Mouse (Mus musculus): ENCODE data around the gene Castor1. TPM values are rescaled to one million over a fixed set of nuclear protein-coding genes. Genes with fewer than 3 reads are reported as not detected.

The Castor1 gene
- total and polyA plus RNA-seq, 3 experiments = 4.5 to 8.4 (median 8.2) TPM

DNA sequence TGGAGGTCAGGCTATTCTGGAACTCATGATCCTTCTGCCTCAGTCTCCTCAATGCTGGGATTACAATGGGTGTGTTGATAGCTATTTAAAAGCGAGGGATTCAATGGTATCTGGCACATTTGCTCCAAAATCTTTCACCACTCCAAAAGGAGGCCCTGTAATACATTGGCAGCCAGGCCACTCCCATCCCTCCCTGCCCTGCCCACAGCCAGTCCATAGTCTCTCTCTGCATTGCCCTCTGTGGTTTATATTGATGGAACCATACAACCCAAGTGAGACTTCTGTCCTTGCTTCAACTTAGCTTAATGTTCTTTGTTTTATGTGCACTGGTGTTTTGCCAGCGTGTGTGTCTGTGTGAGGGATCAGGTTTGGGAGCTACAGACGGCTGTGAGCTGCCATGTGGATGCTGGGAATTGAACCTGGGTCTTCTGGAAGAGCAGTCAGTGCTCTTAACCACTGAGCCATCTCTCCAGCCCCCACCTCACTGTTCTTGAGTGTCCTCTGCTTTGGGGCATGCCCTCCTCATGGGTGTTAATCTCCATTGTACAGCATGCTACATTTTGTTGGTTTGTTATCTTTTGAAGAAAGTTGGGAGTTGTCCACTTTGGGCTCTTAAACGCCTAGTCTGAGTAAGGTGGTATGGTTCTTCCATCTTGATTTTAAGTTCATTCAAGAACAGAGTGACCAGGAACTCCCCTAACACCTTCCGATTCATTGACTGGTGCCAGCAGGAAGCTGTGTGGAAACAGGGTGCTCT lies 8.7 kb downstream of the Castor1 start:
- Histone ChIP-seq H3K4me3 (ENCODE audit: low read depth, low read length) (no peak overlapping the region; the same call in 1 of the 2 replicates), H3K27me3 (ENCODE audit: insufficient read depth, low read length) (no peaks in the 10 kb centered on the region), H3K36me3 (replicated peaks) (peaks cover 57% of the 10 kb centered on the region), H3K4me1 (ENCODE audit: insufficient read depth, low read depth, low read length) (peaks cover 87% of the 10 kb centered on the region), H3K9me3 (replicated peaks) (no peaks in the 10 kb centered on the region)
- DNase-seq (ENCODE audit: low spot score) (no peak), ATAC-seq (ENCODE audit: extremely low read depth, insufficient number of reproducible peaks, low FRiP score, poor library complexity, severe bottlenecking) (no peak)
- TF ChIP-seq GATA2 (IDR thresholded peaks at IDR 0.05; ENCODE audit: borderline replicate concordance, low read depth, low read length) (no peak), POLR2AphosphoS5 (IDR thresholded peaks at IDR 0.05; ENCODE audit: insufficient replicate concordance, low read depth, low read length) (no peak), CTCF (IDR thresholded peaks at IDR 0.05; ENCODE audit: low read depth, low read length) (no peak), GATA1 (IDR thresholded peaks at IDR 0.05; ENCODE audit: borderline replicate concordance, low read length) (no peak), TAL1 (conservative IDR thresholded peaks at IDR 0.05; ENCODE audit: low read depth, low read length) (no peak)

DNA sequence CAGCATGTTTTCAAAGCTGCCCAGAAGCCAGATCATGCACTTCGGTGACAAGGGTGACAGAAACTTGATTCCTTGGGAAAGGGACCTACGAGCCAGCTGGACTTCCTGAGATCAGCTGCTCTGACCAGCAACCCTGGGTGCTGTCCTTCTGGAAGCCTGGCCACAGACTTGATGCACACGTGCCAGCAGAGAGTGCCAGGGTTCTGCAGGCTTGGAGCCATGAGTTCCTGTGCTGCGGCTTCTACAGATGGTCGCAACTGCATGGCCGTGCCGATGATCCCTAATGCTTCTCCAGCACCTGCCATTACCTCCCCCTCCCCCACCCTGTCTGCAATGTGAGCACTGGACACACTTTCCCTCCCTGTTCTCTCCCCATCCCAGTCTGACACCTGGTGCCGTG lies 10.4 kb downstream of the Castor1 start:
- H3K4me3 ChIP-seq (ENCODE audit: low read depth, low read length) = peak overlapping the region; percentile 38; the same call in 1 of the 2 replicates
- no peaks in the 10 kb centered on the region for H3K27me3 ChIP-seq (ENCODE audit: insufficient read depth, low read length)
- DNase-seq (ENCODE audit: low spot score) (no peak), ATAC-seq (ENCODE audit: extremely low read depth, insufficient number of reproducible peaks, low FRiP score, poor library complexity, severe bottlenecking) (no peak)
- H3K4me1 ChIP-seq (ENCODE audit: insufficient read depth, low read depth, low read length) = peaks cover 84% of the 10 kb centered on the region
- H3K36me3 ChIP-seq (replicated peaks) = peaks cover 71% of the 10 kb centered on the region
- TF ChIP-seq POLR2AphosphoS5 (IDR thresholded peaks at IDR 0.05; ENCODE audit: insufficient replicate concordance, low read depth, low read length) = no peak
- TF ChIP-seq GATA2 (IDR thresholded peaks at IDR 0.05; ENCODE audit: borderline replicate concordance, low read depth, low read length) = no peak
- TF ChIP-seq GATA1 (IDR thresholded peaks at IDR 0.05; ENCODE audit: borderline replicate concordance, low read length) = no peak
- no peak for TF ChIP-seq TAL1 (conservative IDR thresholded peaks at IDR 0.05; ENCODE audit: low read depth, low read length)
- no peak for TF ChIP-seq CTCF (IDR thresholded peaks at IDR 0.05; ENCODE audit: low read depth, low read length)
- no peaks in the 10 kb centered on the region for H3K9me3 ChIP-seq (replicated peaks)

DNA sequence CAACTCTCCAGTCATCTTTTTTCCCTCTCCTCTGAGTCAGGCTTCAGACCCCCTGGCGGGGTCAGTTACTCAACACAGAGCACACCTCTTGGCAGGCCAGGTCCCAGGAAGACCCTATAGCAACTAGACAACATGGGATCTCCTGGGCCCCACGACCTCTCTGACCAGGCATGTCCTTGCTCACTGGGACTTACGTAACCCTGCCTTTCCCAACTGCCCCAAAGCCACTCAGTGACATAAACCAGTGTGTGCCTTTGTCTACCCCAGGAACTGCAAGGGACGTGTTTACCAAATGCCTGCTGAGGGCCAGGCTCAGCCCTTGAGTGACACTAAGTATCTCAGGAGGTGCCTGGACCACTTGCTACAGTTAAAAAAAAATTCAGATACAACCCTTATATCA lies 11.8 kb downstream of the Castor1 start:
- H3K9me3 ChIP-seq (replicated peaks) = no peaks in the 10 kb centered on the region
- H3K4me3 ChIP-seq (ENCODE audit: low read depth, low read length) = no peak overlapping the region
- TF ChIP-seq CTCF (IDR thresholded peaks at IDR 0.05; ENCODE audit: low read depth, low read length) (no peak), POLR2AphosphoS5 (IDR thresholded peaks at IDR 0.05; ENCODE audit: insufficient replicate concordance, low read depth, low read length) (no peak), TAL1 (conservative IDR thresholded peaks at IDR 0.05; ENCODE audit: low read depth, low read length) (no peak), GATA2 (IDR thresholded peaks at IDR 0.05; ENCODE audit: borderline replicate concordance, low read depth, low read length) (no peak)
- no peaks in the 10 kb centered on the region for H3K27me3 ChIP-seq (ENCODE audit: insufficient read depth, low read length)
- DNase-seq (ENCODE audit: low spot score) (no peak), ATAC-seq (ENCODE audit: extremely low read depth, insufficient number of reproducible peaks, low FRiP score, poor library complexity, severe bottlenecking) (no peak)
- peaks cover 78% of the 10 kb centered on the region for H3K36me3 ChIP-seq (replicated peaks)
- peaks cover 82% of the 10 kb centered on the region for H3K4me1 ChIP-seq (ENCODE audit: insufficient read depth, low read depth, low read length)

DNA sequence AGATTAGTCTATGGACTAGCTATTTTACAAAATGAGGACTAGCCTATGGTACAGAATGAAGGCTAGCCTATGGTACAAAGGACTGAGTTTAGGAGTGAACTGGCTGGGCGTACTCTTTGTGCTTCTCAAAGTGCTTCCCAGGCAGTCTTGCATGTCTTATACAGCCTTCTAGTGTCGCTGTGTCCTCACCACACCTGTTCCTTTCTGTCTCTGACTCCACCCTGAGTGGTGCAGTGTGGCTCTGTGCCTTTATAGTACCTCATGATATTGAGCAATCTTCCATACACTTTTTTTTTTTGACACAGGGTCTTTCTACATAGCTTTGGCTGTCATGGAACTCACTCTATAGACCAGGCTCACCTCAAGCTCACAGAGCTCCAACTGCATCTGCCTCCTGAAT lies 13.4 kb downstream of the Castor1 start:
- no peak for TF ChIP-seq CTCF (IDR thresholded peaks at IDR 0.05; ENCODE audit: low read depth, low read length)
- no peak for TF ChIP-seq GATA1 (IDR thresholded peaks at IDR 0.05; ENCODE audit: borderline replicate concordance, low read length)
- TF ChIP-seq POLR2AphosphoS5 (IDR thresholded peaks at IDR 0.05; ENCODE audit: insufficient replicate concordance, low read depth, low read length) = no peak
- no peak for TF ChIP-seq TAL1 (conservative IDR thresholded peaks at IDR 0.05; ENCODE audit: low read depth, low read length)
- TF ChIP-seq GATA2 (IDR thresholded peaks at IDR 0.05; ENCODE audit: borderline replicate concordance, low read depth, low read length) = no peak
- DNase-seq (ENCODE audit: low spot score) (no peak), ATAC-seq (ENCODE audit: extremely low read depth, insufficient number of reproducible peaks, low FRiP score, poor library complexity, severe bottlenecking) (no peak)
- Histone ChIP-seq H3K27me3 (ENCODE audit: insufficient read depth, low read length) (no peaks in the 10 kb centered on the region), H3K36me3 (replicated peaks) (peaks cover 69% of the 10 kb centered on the region), H3K9me3 (replicated peaks) (no peaks in the 10 kb centered on the region), H3K4me3 (ENCODE audit: low read depth, low read length) (no peak overlapping the region), H3K4me1 (ENCODE audit: insufficient read depth, low read depth, low read length) (peaks cover 85% of the 10 kb centered on the region)

DNA sequence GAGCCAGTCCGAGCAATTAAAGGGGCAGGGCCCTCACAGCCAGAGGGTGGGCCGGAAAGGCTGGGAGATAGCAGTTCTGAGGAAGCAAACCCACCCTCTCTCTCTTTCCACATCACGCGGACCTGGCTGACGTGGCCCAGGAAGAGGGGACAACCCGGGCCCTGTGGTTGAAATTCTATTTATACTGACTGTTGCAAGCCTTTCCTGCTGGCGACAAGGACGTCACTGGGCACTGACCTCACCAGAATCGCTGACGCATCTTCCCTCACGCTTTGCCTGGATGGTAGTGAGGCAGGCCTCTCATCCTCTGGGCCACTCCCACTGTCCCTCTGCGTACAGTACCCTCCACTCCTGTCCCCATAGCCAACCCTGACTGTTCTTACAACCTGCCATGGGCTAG lies 14.6 kb downstream of the Castor1 start:
- ATAC-seq (ENCODE audit: extremely low read depth, insufficient number of reproducible peaks, low FRiP score, poor library complexity, severe bottlenecking) = no peak
- TF ChIP-seq GATA2 (IDR thresholded peaks at IDR 0.05; ENCODE audit: borderline replicate concordance, low read depth, low read length) (no peak), GATA1 (IDR thresholded peaks at IDR 0.05; ENCODE audit: borderline replicate concordance, low read length) (no peak), POLR2AphosphoS5 (IDR thresholded peaks at IDR 0.05; ENCODE audit: insufficient replicate concordance, low read depth, low read length) (no peak), CTCF (IDR thresholded peaks at IDR 0.05; ENCODE audit: low read depth, low read length) (no peak), TAL1 (conservative IDR thresholded peaks at IDR 0.05; ENCODE audit: low read depth, low read length) (no peak)
- no peaks in the 10 kb centered on the region for H3K9me3 ChIP-seq (replicated peaks)
- DNase-seq (ENCODE audit: low spot score) = no peak
- no peaks in the 10 kb centered on the region for H3K27me3 ChIP-seq (ENCODE audit: insufficient read depth, low read length)
- peaks cover 86% of the 10 kb centered on the region for H3K4me1 ChIP-seq (ENCODE audit: insufficient read depth, low read depth, low read length)
- H3K36me3 ChIP-seq (replicated peaks) = peaks cover 60% of the 10 kb centered on the region
- no peak overlapping the region for H3K4me3 ChIP-seq (ENCODE audit: low read depth, low read length)

DNA sequence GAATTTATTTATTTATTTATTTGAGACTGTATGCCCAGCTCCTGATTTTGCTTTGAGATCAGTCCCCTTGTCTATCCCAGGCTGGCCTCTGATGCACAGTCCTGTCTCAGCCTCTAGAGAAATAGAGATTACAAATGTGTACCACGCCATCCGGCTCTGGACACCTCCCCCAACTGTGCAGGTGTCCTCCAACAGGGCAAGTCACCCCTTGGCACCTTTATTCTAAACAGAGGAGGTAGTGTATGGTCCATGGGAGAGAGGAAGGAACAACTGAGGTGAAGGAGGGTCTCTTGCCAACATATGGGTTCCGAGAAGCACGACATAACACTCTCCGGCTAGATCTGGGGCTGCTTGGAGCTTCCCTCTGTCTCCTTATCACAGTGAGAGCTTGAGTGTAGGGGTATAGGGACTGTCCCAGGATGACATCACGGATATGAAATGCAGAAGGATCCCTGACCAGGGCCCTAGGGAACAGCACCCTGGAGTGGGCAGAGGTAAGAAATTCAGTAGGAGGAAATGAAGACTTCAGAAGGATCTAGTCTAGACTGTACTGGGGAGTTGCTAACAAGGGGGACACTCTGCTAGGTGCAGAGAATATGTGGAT lies 17.1 kb downstream of the Castor1 start:
- TF ChIP-seq GATA2 (IDR thresholded peaks at IDR 0.05; ENCODE audit: borderline replicate concordance, low read depth, low read length) (no peak), CTCF (IDR thresholded peaks at IDR 0.05; ENCODE audit: low read depth, low read length) (no peak), TAL1 (conservative IDR thresholded peaks at IDR 0.05; ENCODE audit: low read depth, low read length) (no peak), GATA1 (IDR thresholded peaks at IDR 0.05; ENCODE audit: borderline replicate concordance, low read length) (no peak), POLR2AphosphoS5 (IDR thresholded peaks at IDR 0.05; ENCODE audit: insufficient replicate concordance, low read depth, low read length) (no peak)
- DNase-seq (ENCODE audit: low spot score) (no peak), ATAC-seq (ENCODE audit: extremely low read depth, insufficient number of reproducible peaks, low FRiP score, poor library complexity, severe bottlenecking) (no peak)
- Histone ChIP-seq H3K4me3 (ENCODE audit: low read depth, low read length) (peak overlapping the region; percentile 80; the same call in 1 of the 2 replicates), H3K4me1 (ENCODE audit: insufficient read depth, low read depth, low read length) (peaks cover 85% of the 10 kb centered on the region), H3K36me3 (replicated peaks) (peaks cover 63% of the 10 kb centered on the region), H3K27me3 (ENCODE audit: insufficient read depth, low read length) (no peaks in the 10 kb centered on the region), H3K9me3 (replicated peaks) (peaks cover 6% of the 10 kb centered on the region)

Data from G1E (cell line).